ENCODE assay signal across 10 mouse cellular contexts in the genomic region with DNA sequence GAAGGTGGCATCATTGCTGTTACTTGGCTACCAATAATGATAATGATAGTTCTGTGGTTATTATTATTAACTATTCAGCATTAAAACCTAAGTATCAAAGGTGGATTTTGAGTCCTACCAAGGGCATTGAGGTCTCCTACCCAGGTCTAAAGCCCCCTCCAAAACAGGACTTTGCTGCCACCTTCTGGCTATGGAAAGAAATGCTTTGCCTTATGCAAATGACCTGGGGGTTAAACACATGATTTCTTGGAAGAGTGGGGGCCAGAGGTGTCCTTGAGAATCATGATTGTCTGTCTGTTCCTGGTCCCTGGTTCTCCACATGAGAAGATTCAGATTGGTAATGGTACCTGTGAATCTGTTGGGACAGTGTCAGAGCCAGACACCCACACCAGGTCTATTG. TPM values are rescaled to one million over a fixed set of nuclear protein-coding genes. Genes with fewer than 3 reads are reported as not detected.
DNase-seq lines count a peak whose midpoint lies in the region; ATAC-seq and TF ChIP-seq lines count a peak whose summit lies in the region.
"Had no signal": no experiment of that assay in that cellular context is flagged by ENCODE, and none has a peak within 500 bp of the region (broad histone marks: within the 10 kb centered on the region; RNA-seq: fewer than 3 reads in every experiment).

No protein-coding gene starts in this region.

- H3K9me3 ChIP-seq in ES-Bruce4 (replicated peaks; ENCODE audit: control insufficient read depth, insufficient read depth, low read length, poor library complexity, severe bottlenecking) = no peaks in the 10 kb centered on the region
- H3K9me3 ChIP-seq: forebrain, embryonic 13.5 days had no signal

- no peak overlapping the region for H3K27ac ChIP-seq in ES-Bruce4 (ENCODE audit: insufficient read depth, low read length)
- H3K27ac ChIP-seq: forebrain, embryonic 13.5 days had no signal

- ATAC-seq in CD4-positive, CD25-positive, alpha-beta regulatory T cell, adult 4 months = no peak
- ATAC-seq: forebrain, embryonic 13.5 days had no signal

- no peak for TF ChIP-seq EP300 in ES-Bruce4 (IDR thresholded peaks at IDR 0.05; ENCODE audit: insufficient read depth, low read depth, low read length)

- no peak overlapping the region for H3K4me3 ChIP-seq in ES-Bruce4 (ENCODE audit: low read depth, low read length)
- H3K4me3 ChIP-seq: forebrain, embryonic 13.5 days had no signal

- DNase-seq in CD4-positive, CD25-positive, alpha-beta regulatory T cell, adult 2 months (ENCODE audit: low read depth, low spot score) = peak; percentile 8
- DNase-seq in kidney, postnatal 10 days = peak; percentile 20
- DNase-seq in kidney, adult 9 months = no peak
- peak; percentile 20 for DNase-seq in hindlimb bud, embryonic 11.5 days (ENCODE audit: extremely low spot score, low read depth, low spot score)
- no peak for DNase-seq in spleen, postnatal 10 days (ENCODE audit: low spot score in 2 of 2)
- DNase-seq in frontal cortex, postnatal 36 days (ENCODE audit: low spot score in 2 of 2) = no peak

- H3K9ac ChIP-seq in ES-Bruce4 (ENCODE audit: low read depth, poor library complexity, severe bottlenecking) = no peak overlapping the region
- H3K9ac ChIP-seq: forebrain, embryonic 13.5 days had no signal

- no peaks in the 10 kb centered on the region for H3K27me3 ChIP-seq in ES-Bruce4 (ENCODE audit: control insufficient read depth, insufficient read depth, low read length, poor library complexity, severe bottlenecking)
- H3K27me3 ChIP-seq: forebrain, embryonic 13.5 days had no signal

- TF ChIP-seq CTCF in ES-Bruce4 (IDR thresholded peaks at IDR 0.05; ENCODE audit: low read depth, low read length) = peak; percentile 18

- H3K4me1 ChIP-seq in ES-Bruce4 (ENCODE audit: control insufficient read depth, insufficient read depth, low read length) = peaks cover under 1% of the 10 kb centered on the region

- H3K36me3 ChIP-seq in ES-Bruce4 (ENCODE audit: control insufficient read depth, insufficient read depth, low read length, poor library complexity, severe bottlenecking) = no peaks in the 10 kb centered on the region

- no peak for TF ChIP-seq POLR2A in ES-Bruce4 (IDR thresholded peaks at IDR 0.05; ENCODE audit: insufficient read depth, low read length)

RNA-seq across cellular contexts. Expression of gene Myh13, which starts 54.9 kb away (rescaled TPM):
- polyA plus RNA-seq in CD4-positive, CD25-positive, alpha-beta regulatory T cell, adult 4 months (2017; shearing (Covaris generic)) = not detected
- 0.35 TPM in 1 of 2 replicates, not detected in the other for polyA plus RNA-seq in ES-Bruce4 (2011; ENCODE audit: insufficient read depth, insufficient read length, low read depth, missing spikeins)
- polyA plus RNA-seq: forebrain, embryonic 13.5 days; liver, embryonic 16.5 days had no signal

Comparison
In these comparisons a context has a peak if more than half of its experiments do, and no peak if none do; other contexts are left out.
1. DNase-seq: peak in CD4-positive, CD25-positive, alpha-beta regulatory T cell, adult 2 months (single experiment), kidney, postnatal 10 days (single experiment) and hindlimb bud, embryonic 11.5 days (single experiment); none in kidney, adult 9 months (single experiment), spleen, postnatal 10 days (0 of 2) and frontal cortex, postnatal 36 days (0 of 2).